Mouse (Mus musculus) inflammation-experienced regulatory T-cells, adult 6 months (primary cell): ENCODE results near the gene Cnnm2. TPM values are rescaled to one million over a fixed set of nuclear protein-coding genes. Genes with fewer than 3 reads are reported as not detected.
"Not testable (repeated sequence)": the region's sequence is repeated elsewhere in the genome, so short reads cannot be mapped to it uniquely, and the experiment has no call there.

Experiments used
- ATAC-seq: one replicate; pipeline ENCODE4 v1.8.0; 2017
- polyA plus RNA-seq, 3 experiments: library from polyadenylated mRNA; unstranded; fragments of 100-300 nt; shearing (Covaris generic); gene quantifications; one replicate each; pipeline ENCODE4 v1.2.1; 2017

Gene Cnnm2
- polyA plus RNA-seq, 3 experiments from 2014 or later = 0.36 to 1.2 (median 0.44) TPM

DNA sequence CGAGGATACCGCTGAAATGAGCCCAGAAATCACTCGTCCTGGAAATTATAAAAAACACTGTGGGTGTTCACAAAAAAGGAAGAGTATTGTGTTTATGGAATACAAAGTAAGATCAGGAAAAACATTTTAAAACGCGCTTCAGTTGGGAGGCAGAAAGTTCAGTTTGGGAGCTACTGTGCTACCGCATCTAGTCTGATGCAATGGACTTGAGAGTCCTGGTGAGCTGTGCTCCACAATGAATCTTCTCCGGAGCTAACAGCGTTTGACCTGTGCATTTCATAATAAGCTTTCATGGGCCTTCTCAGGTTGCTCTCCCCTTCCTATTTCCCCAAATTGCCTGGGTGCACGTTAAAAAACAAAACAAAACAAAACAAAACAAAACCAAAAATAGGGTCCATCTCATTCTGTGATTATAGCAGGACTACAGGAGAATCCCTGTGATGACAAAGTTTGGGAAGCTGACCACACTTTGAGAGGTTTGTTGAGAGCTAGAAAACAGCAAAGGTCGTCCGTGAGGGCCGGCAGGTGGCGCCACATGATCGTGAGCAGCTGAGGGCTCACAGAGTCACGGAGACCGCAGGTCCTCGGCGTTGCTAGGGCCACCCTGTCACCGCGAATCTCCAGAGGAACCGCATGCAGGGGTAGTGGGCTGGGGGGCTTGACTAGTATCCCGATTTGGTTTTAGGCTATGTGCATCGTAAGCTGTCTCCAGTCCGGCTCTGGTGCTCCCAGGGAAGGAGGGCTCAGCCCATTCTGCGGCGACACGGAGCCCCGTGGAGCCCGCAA, 828 bp upstream of the Cnnm2 start:
- peak; percentile 43 for ATAC-seq

- ATAC-seq = no peak
Measured at GRCm38 (mm10) chr19:46761971-46762290, 535 bp downstream of the Cnnm2 start.

GRCm38 (mm10) chr19:46762291-46762991, 1.0 kb downstream of the Cnnm2 start:
- no peak for ATAC-seq

- ATAC-seq = no peak
Measured at GRCm38 (mm10) chr19:46762992-46763342, 1.6 kb downstream of the Cnnm2 start.

DNA sequence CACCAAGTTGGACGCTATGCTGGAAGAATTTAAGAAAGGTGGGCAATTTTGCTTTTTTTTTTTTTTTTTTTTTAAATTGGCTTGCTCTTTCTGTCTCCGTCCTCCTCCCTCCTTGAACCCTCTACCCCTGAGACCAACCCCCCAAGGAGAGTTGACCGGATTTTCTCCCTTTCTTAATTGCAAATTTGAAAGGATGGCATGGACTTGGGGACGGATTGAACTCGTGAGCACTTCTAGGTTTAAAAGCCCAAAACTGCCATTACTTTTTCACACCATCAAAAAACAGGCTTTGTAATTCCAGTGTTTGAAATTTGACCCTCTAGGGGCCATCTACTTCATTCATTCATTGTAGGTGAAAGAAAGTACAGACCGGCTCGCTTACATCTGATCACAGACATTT, 2.0 kb downstream of the Cnnm2 start:
- ATAC-seq = no peak

GRCm38 (mm10) chr19:46763932-46764762, 2.8 kb downstream of the Cnnm2 start:
- ATAC-seq = no peak

DNA sequence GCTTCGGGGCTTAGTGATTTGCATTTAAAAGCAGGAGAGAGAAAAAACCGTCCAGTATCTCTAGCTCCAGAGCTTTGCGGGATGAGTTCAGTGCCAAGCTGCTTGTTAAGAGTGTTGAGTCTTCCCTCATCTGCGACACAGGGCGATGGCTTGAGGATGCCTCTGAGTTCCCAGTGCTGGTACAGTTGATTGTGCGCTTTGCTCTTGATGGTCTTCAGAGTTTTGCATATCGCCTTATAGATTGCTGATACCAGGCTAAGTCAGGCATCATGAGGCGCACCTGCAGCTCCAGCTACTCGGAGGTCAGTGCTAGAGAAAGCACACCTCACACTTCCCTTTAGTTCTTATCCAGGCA, 3.3 kb downstream of the Cnnm2 start:
- ATAC-seq = no peak

- ATAC-seq = no peak
Measured at GRCm38 (mm10) chr19:46766125-46766524, 4.7 kb downstream of the Cnnm2 start.

DNA sequence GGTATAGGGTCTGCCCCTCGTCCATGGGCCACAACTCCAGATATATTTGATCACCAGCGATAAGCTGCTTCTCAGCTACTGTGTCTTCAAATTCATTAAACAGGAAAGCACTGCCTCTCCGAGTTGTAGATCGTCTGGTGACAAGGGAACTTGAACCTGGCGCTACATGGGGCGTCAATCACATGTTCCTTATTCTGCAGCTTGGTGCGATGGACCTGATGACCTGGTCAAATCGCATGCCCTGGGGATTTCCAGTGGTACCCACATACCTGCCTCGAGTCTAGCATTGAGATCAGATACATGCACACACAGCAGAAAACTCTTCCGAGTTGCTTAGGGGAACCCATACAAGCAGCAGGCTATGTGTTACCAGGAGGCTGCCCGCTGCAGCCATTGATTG, 8.4 kb downstream of the Cnnm2 start:
- ATAC-seq = no peak

DNA sequence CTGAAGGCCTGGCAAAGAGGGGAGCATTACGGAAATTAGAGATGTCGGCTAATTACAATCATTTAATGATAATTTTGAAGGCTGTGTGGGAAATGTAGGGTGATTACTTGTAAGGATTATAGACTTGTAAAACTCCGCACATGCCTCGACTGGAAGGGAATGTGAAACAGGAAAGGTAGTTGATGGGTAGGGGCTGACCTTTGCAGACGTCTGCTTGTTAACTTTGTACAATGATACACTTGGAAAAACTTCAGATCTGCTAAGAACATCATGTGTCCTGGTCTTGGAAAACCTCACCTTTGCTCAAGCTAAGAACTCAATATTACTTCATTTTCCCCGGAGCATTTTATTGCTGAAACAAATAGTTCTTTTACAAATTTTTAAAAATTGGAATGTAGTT, 10.4 kb downstream of the Cnnm2 start:
- ATAC-seq = no peak

- ATAC-seq = no peak
Measured at GRCm38 (mm10) chr19:46776391-46776790, 15.0 kb downstream of the Cnnm2 start.

DNA sequence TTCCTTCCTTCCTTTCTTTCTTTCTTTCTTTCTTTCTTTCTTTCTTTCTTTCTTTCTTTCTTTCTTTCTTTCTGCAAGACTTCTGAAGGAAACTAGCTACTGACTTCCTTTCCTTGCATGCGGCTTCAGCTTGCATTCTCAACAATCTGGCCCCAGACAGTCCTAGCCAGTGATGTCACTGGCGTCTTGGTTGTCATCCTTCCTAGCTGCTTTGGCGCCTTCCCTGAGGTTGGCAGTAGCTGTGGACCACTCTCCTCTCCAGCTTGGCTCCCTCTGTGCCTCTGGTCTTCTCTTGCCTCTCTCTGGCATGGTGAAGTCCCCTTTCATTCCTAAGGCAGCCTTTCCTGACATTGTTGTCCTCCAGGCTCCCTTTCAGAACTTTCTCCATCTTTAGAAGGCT, 15.5 kb downstream of the Cnnm2 start:
- ATAC-seq = no peak

- ATAC-seq = no peak
Measured at GRCm38 (mm10) chr19:46777928-46778680, 16.7 kb downstream of the Cnnm2 start.

GRCm38 (mm10) chr19:46779130-46779529, 17.7 kb downstream of the Cnnm2 start:
- not testable (repeated sequence) for ATAC-seq

DNA sequence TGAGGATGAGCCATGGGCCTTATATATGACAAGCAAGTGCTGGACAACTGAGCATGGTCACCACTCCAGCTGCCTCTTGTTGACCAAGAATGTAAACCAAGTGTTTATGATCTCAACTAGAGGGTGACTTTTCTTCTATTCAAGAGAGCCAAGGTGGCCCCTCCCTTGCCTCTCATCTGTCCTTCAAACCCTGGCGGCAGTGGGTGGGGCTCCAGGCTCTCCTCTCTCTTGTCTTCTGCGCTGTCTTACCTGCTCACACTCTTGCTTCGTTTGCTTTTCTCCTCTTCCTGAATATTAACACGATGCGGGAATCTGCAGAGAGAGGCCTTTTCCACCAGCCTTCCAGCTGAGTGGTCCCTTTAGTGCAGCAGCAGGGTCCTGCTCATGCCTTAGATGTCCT, 22.6 kb downstream of the Cnnm2 start:
- ATAC-seq = no peak

- ATAC-seq = no peak
Measured at GRCm38 (mm10) chr19:46784502-46784901, 23.1 kb downstream of the Cnnm2 start.

GRCm38 (mm10) chr19:46785633-46786032, 24.2 kb downstream of the Cnnm2 start:
- ATAC-seq = no peak

GRCm38 (mm10) chr19:46789782-46790181, 28.4 kb downstream of the Cnnm2 start:
- ATAC-seq = no peak

DNA sequence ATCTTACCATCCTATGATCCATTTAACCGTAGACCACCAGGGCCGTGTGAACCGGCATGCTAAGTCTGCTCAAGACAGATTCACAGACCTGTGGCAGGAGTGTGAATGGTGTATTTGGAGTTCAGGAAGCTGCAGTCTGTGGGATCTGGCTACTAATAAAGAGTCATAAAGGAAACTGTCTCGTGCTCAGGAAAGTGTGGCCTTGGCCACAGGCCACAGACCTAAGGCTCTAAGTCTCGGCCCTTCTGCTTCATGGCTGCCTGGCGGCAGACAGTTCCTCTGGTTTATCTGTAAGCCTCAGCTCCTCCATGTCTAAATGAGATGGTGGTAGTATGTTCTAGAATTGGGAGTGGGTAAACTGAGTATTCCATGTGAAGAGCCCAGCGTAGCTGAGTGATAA, 30.0 kb downstream of the Cnnm2 start:
- ATAC-seq = no peak

DNA sequence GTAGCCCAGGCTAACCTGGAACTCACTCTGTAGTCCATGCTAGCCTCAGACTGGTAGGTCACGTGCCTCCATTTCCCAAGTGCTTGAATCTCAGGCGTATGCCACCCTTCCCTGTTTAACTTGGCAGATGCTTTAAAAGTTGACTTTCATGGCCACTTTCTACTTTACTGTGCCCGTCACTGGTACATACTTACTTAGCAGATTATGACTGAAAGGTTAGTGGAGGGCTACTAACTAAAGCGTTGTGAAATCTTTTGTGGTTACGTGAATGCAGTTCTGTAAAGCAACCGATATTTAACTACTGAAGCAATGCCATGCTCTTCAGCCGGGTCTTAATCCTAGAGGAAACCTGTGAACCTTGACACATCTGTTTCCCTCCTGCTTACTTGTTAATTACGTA, 30.5 kb downstream of the Cnnm2 start:
- ATAC-seq = no peak

GRCm38 (mm10) chr19:46792480-46792879, 31.1 kb downstream of the Cnnm2 start:
- no peak for ATAC-seq

DNA sequence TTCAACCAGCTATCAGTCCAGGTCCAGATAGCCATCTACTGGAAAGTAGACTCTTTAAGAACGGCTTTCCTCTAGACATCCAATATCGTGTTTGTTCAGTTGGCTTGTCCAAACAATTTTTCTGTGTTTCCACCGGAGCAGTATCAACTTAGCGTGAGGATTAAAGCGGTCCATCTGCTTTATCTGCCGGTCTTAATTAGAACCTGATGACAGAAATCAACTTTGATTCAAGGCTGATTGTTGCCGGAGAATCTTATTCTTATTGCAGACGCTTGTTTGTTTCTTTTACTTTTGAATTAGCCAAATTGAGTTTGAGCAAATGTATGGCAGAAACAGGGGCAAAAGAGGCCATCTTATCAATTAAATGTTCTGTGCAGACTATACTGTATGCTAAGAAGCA, 32.8 kb downstream of the Cnnm2 start:
- no peak for ATAC-seq
